Mouse (Mus musculus) kidney, embryonic 15.5 days (tissue): ENCODE measurements around the gene Cdadc1. TPM values are rescaled to one million over a fixed set of nuclear protein-coding genes. Genes with fewer than 3 reads are reported as not detected.
A peak's percentile ranks its signal among the peaks of the same experiment; 100 is the strongest.

ENCODE experiments used
- ATAC-seq: fragments of 200-750 bp; cut with Nextera tagmentation; replicated peaks from 2 replicates; pipeline ENCODE4 v1.8.0; 2017; ENCODE audit warnings: moderate TSS enrichment; ENCODE audit not compliant: low FRiP score
- H3K27ac ChIP-seq: fragments of 300-500 bp; sonication (generic); 2 replicates; pipeline ENCODE4 v1.5.1; 2015; ENCODE audit warnings: mild to moderate bottlenecking, inconsistent platforms
- H3K27me3 ChIP-seq: fragments of 300-500 bp; sonication (generic); 2 replicates; pipeline ENCODE4 v1.6.1; 2015; ENCODE audit warnings: inconsistent platforms
- H3K36me3 ChIP-seq: fragments of 300-500 bp; sonication (generic); 2 replicates; pipeline ENCODE4 v1.6.1; 2015; ENCODE audit warnings: inconsistent platforms
- H3K4me1 ChIP-seq: fragments of 300-500 bp; sonication (generic); 2 replicates; pipeline ENCODE4 v1.6.1; 2015; ENCODE audit warnings: inconsistent platforms
- H3K4me2 ChIP-seq: fragments of 300-500 bp; sonication (generic); 2 replicates; pipeline ENCODE4 v1.6.1; 2015; ENCODE audit warnings: moderate library complexity, mild to moderate bottlenecking, inconsistent platforms
- H3K4me3 ChIP-seq: fragments of 300-500 bp; sonication (generic); replicated peaks from 2 replicates; pipeline ENCODE4 v1.5.1; 2015; ENCODE audit warnings: mild to moderate bottlenecking, inconsistent platforms
- H3K9ac ChIP-seq: fragments of 300-500 bp; sonication (generic); 2 replicates; pipeline ENCODE4 v1.6.1; 2015; ENCODE audit warnings: mild to moderate bottlenecking, inconsistent platforms
- H3K9me3 ChIP-seq: fragments of 300-500 bp; sonication (generic); replicated peaks from 2 replicates; pipeline ENCODE4 v1.6.1; 2016; ENCODE audit warnings: inconsistent platforms
- WGBS: fragments of 180-500 bp; shearing (Covaris S2); methylation state at CpG from one replicate; pipeline ENCODE4 v1.1.7; 2015; ENCODE audit warnings: mixed read lengths; 5-methylcytosine and 5-hydroxymethylcytosine counted together
- polyA plus RNA-seq: library from polyadenylated mRNA; unstranded; fragments of >200 nt; fragmentation: Nextera tagmentation; extraction: Ambion mirVana; gene quantifications from 2 replicates; pipeline ENCODE4 v1.2.1, GENCODE M21; 2015

Gene Cdadc1
- polyA plus RNA-seq, 1 experiment from 2014 or later: 33.9 TPM

DNA sequence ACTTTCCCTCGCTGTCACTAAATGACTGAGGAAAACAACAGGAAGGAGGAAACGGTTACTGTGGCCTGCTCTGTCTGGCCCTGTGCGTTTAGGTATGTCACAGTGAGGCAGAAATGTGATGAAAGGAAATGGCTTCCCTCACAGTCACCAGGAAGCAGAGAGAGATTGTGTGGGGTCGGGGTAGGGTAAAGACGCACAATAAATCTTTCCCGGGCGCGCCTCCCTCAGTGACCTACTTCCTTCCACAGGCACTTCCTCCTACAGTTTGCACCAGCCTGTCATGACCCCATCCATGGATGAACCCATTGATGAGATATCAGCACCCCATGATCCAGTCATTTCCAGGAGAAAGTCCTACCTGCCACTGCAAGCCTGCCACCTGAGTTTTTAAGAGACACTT, 42.7 kb downstream of the Cdadc1 start:
- H3K4me3 ChIP-seq: no peak overlapping the region
- no peak for ATAC-seq
- H3K36me3 ChIP-seq: no peaks in the 10 kb centered on the region
- no peak overlapping the region for H3K4me2 ChIP-seq
- H3K27me3 ChIP-seq: no peaks in the 10 kb centered on the region
- H3K9me3 ChIP-seq: no peaks in the 10 kb centered on the region
- H3K27ac ChIP-seq: no peak overlapping the region
- WGBS: 57% methylated on average over 8 of the region's 8 CpGs
- H3K9ac ChIP-seq: no peak overlapping the region
- peaks cover 24% of the 10 kb centered on the region for H3K4me1 ChIP-seq

DNA sequence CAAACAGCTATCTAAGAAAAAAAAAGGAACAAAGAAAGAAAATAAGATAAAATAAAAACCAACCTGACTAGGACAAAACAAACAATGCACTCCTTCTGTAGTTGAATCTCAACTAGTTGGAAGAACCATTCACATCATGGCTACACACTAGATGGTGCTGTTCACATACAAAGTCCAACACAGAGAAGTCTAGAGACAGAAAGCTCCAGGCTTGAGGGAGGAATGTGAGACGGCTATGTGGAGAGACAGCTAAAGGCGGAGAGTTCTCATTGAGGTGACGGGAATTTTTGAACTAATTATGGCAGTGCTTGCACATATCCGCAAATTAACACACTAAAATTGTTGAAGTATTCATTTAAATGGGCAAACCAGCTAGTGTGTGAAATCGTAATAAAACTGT, 43.7 kb downstream of the Cdadc1 start:
- Histone ChIP-seq H3K27me3 (no peaks in the 10 kb centered on the region), H3K9ac (no peak overlapping the region), H3K4me2 (no peak overlapping the region), H3K27ac (no peak overlapping the region), H3K36me3 (no peaks in the 10 kb centered on the region), H3K4me3 (no peak overlapping the region), H3K4me1 (peaks cover 24% of the 10 kb centered on the region), H3K9me3 (no peaks in the 10 kb centered on the region)
- WGBS: 81% methylated on average over 5 of the region's 5 CpGs
- ATAC-seq: no peak

DNA sequence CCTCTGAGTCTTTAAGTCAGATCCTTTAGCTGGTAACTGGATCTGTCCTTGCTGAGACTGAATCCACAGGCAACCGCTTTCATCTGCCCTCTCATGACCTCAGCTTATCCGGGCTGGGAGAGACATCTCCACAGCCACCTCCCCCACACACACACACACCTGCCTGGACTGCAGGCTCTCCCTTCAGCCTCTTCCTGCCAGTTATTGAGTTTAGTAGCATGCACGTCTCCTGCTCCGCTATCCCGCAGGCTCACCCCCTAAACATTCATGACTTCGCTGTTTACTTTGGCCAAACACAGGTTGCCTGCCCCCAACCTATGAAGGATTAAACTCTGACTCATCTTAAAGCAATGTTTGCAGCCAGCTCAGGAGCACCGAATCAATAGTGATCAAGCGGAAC, 45.8 kb downstream of the Cdadc1 start:
- H3K4me1 ChIP-seq: peaks cover 30% of the 10 kb centered on the region
- 30% methylated on average over 8 of the region's 8 CpGs for WGBS
- H3K4me3 ChIP-seq: no peak overlapping the region
- no peaks in the 10 kb centered on the region for H3K36me3 ChIP-seq
- H3K27me3 ChIP-seq: no peaks in the 10 kb centered on the region
- no peak overlapping the region for H3K4me2 ChIP-seq
- ATAC-seq: peak; percentile 41; the same call in 1 of the 2 replicates
- no peaks in the 10 kb centered on the region for H3K9me3 ChIP-seq
- H3K27ac ChIP-seq: 0 out of 2 replicates have a peak overlapping the region, but pooled peaks have one; percentile 45
- H3K9ac ChIP-seq: no peak overlapping the region

DNA sequence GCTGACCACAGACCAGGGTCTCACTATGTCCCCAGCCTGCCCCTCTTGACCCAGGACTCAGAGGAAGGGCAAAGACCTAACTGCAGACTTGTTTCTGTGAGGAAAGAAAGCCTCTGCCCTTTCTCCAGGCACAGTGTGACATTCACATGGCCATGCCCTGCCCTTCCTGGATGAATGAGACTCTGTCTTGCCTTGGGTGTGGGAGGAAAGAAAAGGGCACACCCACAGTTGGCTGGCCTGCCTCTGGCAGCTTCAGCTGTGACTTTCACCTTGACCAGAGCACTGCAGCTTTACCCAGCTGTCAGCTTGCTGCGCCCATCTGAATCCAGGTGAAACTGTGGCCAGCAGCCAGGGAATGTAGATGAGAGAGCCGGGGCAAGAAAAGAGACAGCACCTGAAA, 46.9 kb downstream of the Cdadc1 start:
- Histone ChIP-seq H3K27me3 (no peaks in the 10 kb centered on the region), H3K4me1 (peaks cover 26% of the 10 kb centered on the region), H3K36me3 (no peaks in the 10 kb centered on the region), H3K9me3 (no peaks in the 10 kb centered on the region), H3K9ac (no peak overlapping the region), H3K4me3 (no peak overlapping the region), H3K4me2 (no peak overlapping the region), H3K27ac (peak overlapping the region; percentile 45; the same call in 1 of the 2 replicates)
- ATAC-seq: no peak
- 82% methylated on average over 2 of the region's 2 CpGs for WGBS

DNA sequence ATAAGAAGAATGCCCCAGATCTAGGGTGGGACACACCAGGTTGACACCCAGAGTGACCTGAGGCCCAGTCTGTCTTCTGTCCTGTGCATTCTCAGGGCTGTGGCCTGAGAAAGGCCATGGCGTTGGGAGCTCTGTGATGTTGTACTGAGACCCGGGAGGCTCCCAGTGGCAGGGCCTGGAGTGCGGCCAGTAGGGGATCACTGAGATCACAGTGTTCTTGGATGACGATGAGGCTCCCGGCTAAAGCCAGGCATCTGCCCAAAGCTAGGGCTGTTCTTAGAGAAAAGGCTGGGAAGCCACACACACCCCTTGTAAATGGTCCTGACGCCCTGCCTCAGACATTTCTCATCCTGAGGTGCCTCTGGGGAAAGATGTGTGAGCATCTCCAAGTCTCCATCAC, 48.7 kb downstream of the Cdadc1 start:
- no peak overlapping the region for H3K4me2 ChIP-seq
- no peak overlapping the region for H3K27ac ChIP-seq
- no peaks in the 10 kb centered on the region for H3K27me3 ChIP-seq
- H3K36me3 ChIP-seq: no peaks in the 10 kb centered on the region
- no peak for ATAC-seq
- 75% methylated on average over 6 of the region's 6 CpGs for WGBS
- no peak overlapping the region for H3K4me3 ChIP-seq
- H3K9ac ChIP-seq: no peak overlapping the region
- peaks cover 25% of the 10 kb centered on the region for H3K4me1 ChIP-seq
- no peaks in the 10 kb centered on the region for H3K9me3 ChIP-seq

DNA sequence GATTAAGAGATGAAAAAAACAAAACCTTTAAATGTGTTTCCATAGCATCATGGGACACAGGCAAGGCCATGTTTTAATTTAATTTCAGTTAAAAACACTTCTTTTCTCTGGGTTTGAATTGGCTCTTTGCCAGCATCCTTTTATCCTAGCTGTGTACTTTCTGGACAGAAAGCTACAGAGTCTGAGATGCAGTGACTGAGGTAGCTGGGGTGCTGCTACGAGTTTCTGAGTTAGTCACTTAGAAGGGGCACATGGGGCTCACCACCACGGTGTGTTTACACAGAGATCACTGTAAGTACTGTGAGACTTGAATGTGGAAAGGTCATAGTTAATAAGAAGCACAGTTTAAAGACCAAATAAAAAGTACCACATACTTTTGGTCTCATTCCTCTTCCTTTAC, 49.2 kb downstream of the Cdadc1 start:
- 61% methylated on average over 2 of the region's 2 CpGs for WGBS
- ATAC-seq: no peak

DNA sequence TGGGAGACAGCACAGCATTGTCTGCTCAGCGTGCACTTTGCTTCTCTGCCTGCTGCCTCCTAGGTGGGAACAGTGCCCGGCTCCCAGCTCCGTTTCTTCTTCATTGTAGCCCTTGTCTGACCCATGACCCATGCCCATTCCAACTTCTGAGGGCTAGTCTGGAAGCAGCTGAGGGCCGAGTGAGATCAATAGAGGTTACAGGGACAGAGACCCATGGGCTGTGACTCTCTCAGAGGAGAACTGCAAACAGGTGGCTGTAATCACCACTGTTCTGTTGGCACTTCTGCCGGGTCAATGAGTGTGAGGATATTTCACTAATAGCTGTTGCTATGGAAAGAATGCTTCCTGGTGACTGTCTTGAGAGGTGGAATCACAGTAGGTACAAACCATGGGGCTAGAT, 50.2 kb downstream of the Cdadc1 start:
- 37% methylated on average over 5 of the region's 5 CpGs for WGBS
- Histone ChIP-seq H3K36me3 (no peaks in the 10 kb centered on the region), H3K27ac (no peak overlapping the region), H3K9me3 (no peaks in the 10 kb centered on the region), H3K27me3 (no peaks in the 10 kb centered on the region), H3K4me1 (peaks cover 25% of the 10 kb centered on the region), H3K9ac (no peak overlapping the region), H3K4me3 (no peak overlapping the region), H3K4me2 (no peak overlapping the region)
- ATAC-seq: no peak

More for the DNA sequence above, 49.2 kb downstream of the Cdadc1 start:
- no peak overlapping the region for H3K4me3 ChIP-seq
- no peak overlapping the region for H3K4me2 ChIP-seq
- no peaks in the 10 kb centered on the region for H3K9me3 ChIP-seq
- H3K4me1 ChIP-seq: peaks cover 25% of the 10 kb centered on the region
- H3K9ac ChIP-seq: no peak overlapping the region
- no peaks in the 10 kb centered on the region for H3K36me3 ChIP-seq
- no peaks in the 10 kb centered on the region for H3K27me3 ChIP-seq
- no peak overlapping the region for H3K27ac ChIP-seq

DNA sequence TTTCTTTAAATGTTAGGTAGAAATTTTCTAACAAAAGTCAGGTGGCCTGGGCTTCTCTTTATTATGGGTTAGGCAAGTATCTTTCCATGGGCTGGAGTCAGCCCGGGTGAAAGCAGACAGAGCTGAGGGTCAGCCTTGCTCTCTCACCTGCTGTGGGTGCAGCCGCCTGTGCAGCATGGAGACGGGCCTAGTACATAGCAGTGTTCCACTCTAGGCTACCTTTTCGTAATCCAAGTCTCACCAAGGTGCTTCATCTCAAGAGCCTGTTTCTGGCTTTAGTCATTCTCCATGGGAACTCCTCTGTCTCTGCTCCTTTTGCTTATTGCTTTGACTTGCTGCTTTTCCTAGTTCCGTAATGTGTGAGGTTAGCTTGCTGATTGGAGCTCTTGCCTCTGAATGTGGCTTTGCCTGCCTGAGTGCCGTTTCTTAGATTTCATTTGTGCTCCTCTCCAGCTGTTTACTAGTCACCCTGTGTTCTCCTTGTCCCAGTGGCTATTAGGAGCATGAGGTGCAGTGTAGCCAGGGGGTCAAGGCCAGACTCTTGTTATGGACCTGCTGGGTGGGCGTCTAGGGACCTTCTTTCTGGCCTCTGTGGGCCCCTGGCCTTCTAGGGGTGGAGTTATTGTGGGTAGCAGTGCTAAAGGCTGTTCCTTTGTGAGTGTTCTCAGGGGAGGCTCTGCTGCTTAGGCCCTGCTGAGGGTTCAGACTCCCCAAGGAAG, 51.4 kb downstream of the Cdadc1 start:
- H3K27me3 ChIP-seq: no peaks in the 10 kb centered on the region
- H3K27ac ChIP-seq: no peak overlapping the region
- H3K9ac ChIP-seq: no peak overlapping the region
- WGBS: 80% methylated on average over 7 of the region's 7 CpGs
- peaks cover 13% of the 10 kb centered on the region for H3K4me1 ChIP-seq
- no peaks in the 10 kb centered on the region for H3K36me3 ChIP-seq
- no peak overlapping the region for H3K4me2 ChIP-seq
- ATAC-seq: no peak
- no peak overlapping the region for H3K4me3 ChIP-seq
- no peaks in the 10 kb centered on the region for H3K9me3 ChIP-seq

DNA sequence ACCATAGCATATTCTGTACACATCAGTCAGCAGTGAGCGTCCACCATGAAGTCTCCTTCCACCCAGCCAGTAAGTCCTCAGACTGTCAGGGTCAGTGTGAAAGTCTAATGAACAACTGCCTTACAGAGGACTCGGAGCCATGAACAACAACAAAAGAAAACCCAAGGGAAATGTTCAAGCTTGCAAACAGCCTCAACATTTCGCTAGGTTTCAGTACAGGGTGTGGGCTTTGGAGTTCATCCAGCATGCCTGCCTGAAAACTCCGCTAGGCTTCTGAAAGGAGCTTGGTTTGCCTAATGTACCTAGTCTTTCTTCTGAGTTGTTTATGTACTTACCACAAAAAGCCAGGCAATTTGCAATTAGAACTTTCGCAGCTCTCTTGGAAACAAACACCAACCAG, 53.8 kb downstream of the Cdadc1 start:
- Histone ChIP-seq H3K4me2 (no peak overlapping the region), H3K9ac (no peak overlapping the region), H3K9me3 (no peaks in the 10 kb centered on the region), H3K27ac (no peak overlapping the region), H3K36me3 (no peaks in the 10 kb centered on the region), H3K4me3 (no peak overlapping the region), H3K4me1 (0 out of 2 replicates have a peak, but pooled peaks cover 6% of the 10 kb centered on the region), H3K27me3 (no peaks in the 10 kb centered on the region)
- 55% methylated on average over 5 of the region's 5 CpGs for WGBS
- ATAC-seq: no peak

DNA sequence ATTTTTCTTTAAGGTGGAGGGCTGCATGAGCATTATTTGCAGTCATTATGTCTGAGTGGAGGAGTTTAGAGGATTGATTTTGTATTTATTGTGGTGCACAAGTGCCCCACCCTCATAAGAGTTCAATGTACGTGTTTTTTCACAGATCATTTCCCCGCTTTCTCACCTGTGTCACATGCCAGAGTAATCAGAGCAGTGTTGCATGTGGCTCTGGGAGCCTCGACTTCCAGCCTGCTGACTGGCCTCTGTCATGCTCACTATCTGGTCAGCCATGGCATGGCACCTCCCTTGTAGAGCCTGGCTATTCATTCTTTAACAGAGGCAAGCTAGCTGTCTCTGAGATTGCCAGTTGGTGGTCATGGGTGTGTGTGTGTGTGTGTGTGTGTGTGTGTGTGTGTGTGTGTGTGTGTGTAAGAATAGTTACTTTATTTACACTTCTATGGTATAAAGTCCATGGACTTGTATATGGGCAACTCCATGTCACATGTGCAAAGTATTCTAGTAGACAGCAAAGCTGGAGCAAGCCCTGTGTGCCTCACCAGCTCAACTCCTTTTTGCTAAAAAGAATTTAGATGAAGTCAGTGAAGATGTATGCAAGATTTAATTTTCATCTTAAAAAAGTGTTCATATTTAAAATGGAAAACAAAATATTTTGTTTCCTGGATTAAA, 54.5 kb downstream of the Cdadc1 start:
- WGBS: 59% methylated on average over 3 of the region's 3 CpGs
- 0 out of 2 replicates have a peak, but pooled peaks cover 4% of the 10 kb centered on the region for H3K4me1 ChIP-seq
- H3K9ac ChIP-seq: no peak overlapping the region
- H3K4me3 ChIP-seq: no peak overlapping the region
- no peaks in the 10 kb centered on the region for H3K36me3 ChIP-seq
- no peaks in the 10 kb centered on the region for H3K9me3 ChIP-seq
- no peak overlapping the region for H3K27ac ChIP-seq
- ATAC-seq: no peak
- H3K27me3 ChIP-seq: no peaks in the 10 kb centered on the region
- H3K4me2 ChIP-seq: no peak overlapping the region

DNA sequence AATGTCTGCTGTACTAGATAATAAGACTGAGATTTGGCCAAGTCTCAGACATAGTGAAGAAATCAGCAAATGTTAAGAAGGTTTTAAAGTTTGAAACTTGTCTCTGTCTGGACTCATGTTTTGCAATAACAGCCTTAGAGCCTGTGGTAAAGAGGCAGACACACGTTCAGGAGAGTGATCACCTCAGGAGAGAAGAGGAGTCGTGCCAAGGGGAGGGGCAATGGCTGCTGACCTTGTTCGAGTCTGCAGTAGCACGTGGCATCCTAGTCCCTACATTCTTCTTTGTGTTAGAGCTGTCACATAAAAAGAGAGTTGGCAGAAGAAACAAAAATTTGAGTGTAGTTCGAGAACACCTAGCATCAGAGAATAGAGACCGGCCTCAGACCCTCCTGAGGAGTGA, 57.0 kb downstream of the Cdadc1 start:
- Histone ChIP-seq H3K36me3 (no peaks in the 10 kb centered on the region), H3K9me3 (no peaks in the 10 kb centered on the region), H3K27me3 (no peaks in the 10 kb centered on the region), H3K9ac (no peak overlapping the region), H3K4me1 (no peaks in the 10 kb centered on the region), H3K27ac (no peak overlapping the region), H3K4me2 (no peak overlapping the region), H3K4me3 (no peak overlapping the region)
- 77% methylated on average over 6 of the region's 6 CpGs for WGBS
- no peak for ATAC-seq

DNA sequence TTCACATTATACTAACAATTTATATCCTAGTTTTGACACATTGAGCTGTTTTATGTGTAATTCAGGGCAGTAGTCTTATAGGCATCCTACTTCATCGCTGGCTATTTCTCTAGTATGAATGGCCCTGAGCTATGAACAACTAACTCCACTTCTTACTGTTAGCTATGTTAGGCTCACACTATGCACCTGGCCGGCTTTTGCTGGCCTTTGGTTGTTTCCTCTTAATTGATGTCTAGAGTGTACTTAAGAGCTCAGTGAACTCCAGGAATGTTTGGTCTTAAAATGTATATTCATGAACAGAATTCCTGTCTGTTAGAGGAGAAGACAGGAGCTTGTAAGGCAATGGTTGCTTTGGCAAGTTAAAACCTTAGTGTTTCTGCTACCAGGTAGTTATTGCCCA, 57.5 kb downstream of the Cdadc1 start:
- H3K4me3 ChIP-seq: no peak overlapping the region
- H3K9me3 ChIP-seq: no peaks in the 10 kb centered on the region
- no peak overlapping the region for H3K27ac ChIP-seq
- 77% methylated on average over 2 of the region's 2 CpGs for WGBS
- no peak overlapping the region for H3K9ac ChIP-seq
- H3K4me1 ChIP-seq: no peaks in the 10 kb centered on the region
- no peaks in the 10 kb centered on the region for H3K36me3 ChIP-seq
- H3K4me2 ChIP-seq: no peak overlapping the region
- no peaks in the 10 kb centered on the region for H3K27me3 ChIP-seq
- ATAC-seq: no peak
